Mouse (Mus musculus): Measurements from ENCODE around the gene Gm20388.

The Gm20388 gene

DNA sequence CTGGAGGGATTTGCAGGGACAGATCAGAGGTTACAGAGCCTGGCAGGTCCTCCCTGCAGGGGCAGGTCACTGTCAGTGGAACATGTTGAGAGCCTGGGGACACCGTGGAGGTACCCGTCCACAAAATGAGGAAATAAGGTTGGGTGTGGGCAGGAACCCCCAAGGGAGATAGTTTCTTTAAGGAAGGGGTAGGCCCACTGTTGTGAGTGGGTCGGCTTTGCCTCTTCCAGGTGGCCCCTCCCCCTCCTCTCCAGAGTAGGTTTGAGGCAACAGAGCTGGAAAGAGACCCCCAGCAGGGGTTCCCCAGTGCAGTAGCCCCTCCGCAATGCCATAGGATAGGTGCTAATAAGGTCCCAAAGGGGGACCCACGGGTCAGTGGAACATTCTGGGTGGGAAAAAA, 591.8 kb downstream of the Gm20388 start:
- DNase-seq, result no peak

DNA sequence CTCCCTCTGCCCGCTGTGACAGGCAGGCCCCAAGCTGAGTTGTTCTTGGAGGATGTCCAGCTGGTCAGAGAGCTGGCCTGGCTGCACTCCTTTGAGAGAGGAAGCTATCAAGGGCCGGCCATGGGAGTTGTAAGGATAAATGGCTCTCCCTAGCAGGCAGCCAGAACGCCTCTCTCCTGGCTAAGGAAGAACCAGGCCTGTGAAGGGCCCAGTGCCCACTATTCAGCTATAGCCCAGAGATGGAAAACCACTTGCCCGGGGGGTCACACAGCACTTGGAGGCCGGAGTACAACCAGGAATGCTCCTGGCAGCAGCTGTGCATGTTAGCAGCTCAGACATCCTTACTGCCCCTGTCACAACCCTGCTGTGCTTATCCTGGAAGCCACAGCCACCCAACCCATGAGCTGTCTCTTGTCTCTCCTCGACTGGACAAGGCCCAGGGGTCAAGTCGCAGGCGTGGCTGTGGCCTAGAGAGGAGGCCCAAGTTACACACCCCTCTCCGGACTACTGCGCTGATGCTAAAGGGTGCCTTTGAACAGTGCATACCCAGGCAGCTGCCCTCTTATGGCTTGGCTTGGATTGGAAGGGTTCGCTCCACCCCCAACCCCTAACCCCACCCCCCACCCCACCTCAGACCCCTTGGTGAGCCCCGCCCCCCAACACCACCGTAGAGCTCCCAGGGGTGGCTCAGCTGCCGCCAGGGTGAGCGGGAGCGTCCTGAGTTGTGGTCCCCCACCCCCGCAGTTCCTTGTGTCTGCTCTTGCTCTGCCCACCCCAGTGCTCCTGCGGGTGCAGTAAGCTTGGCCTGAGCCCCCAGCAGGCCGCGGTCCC, 593.8 kb downstream of the Gm20388 start:
- no peak for DNase-seq

DNA sequence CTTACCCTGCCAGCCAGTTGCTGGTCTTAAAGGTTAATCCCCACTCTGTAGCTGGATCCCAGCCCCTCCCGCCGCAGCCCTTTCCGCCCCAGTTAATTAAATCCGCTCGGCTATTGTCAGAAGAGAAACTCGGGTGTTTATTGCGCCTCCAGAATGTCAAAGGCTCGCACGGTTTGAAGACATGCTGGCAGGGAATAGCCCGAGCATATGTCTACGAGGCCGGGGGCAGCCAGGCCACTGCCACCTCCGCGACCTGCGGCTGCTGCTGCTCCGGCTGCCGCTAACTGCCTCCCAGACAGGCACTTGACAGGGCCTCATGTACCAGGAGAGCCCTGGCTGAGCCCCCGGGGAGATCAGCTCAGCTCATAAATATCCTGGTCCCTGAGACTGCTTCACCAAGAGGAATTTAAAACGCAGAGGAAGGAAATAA, 594.5 kb downstream of the Gm20388 start:
- DNase-seq, result no peak

- DNase-seq, result no peak
These were observed 595.1 kb downstream of the Gm20388 start for GRCm38 (mm10) chr8:120505619-120506310.

DNA sequence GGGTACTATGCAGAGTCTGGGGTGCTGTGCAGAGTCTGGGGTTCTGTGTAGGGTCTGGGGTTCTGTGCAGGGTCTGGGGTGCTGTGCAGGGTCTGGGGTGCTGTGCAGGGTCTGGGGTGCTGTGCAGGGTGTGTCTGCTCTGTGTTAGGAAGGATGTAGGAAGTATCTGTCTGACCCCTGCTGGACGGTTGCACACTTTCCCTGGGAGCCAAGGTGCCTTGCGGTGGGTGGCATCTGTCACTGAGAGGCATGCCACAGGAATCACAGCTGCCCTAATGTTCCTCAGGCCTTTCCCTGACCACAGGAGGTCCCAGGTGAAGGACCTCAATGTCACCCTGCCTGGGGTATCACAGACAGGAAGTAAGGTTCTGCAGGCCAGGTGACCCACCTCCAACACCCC, 595.9 kb downstream of the Gm20388 start:
- no peak for DNase-seq

GRCm38 (mm10) chr8:120507290-120507689, 596.6 kb downstream of the Gm20388 start:
- DNase-seq, result no peak

DNA sequence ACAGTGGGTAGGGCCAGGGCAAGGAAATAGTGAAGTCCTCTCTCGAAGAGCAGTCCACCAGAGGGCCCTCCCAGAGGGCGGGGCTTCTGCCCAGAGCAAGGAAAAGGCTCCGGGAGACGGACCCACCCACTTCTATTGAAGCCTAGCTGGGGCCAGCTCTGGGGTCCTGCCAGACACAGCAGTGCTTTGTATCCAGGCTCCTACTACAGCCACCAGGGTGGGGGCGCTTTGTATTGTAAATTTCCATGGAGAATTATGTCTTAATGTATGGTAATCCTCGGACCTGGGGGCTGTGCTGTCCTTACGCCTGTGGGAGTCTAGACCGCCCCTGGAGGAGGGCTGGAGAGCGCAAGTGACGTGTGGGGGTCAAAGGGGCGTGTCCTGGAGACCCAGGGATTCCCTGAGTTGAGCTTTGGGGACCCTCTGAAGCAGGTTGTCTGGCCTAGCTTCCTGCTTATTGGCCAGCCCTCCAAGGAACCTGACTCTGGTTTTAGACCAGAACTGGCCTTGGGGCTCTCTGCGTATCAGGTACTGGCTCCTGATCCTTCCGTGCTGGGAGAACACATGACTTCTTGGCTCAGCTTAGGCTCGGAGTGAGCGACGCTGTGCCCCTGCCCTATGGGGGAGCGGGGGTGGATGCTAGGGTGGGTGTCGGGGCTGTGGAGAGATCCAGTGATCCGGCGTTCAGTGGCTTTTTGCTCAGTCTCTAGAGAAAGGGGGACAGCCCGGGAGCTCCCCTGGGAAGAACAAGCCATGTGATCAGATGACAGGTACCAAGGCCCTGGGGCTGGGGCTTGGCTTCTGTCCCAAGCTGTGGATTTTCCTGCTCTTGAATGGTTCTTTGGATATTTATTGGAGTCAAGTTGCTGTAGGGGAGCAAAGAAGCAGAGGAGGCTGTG, 598.7 kb downstream of the Gm20388 start:
- DNase-seq, result peak; percentile 83

DNA sequence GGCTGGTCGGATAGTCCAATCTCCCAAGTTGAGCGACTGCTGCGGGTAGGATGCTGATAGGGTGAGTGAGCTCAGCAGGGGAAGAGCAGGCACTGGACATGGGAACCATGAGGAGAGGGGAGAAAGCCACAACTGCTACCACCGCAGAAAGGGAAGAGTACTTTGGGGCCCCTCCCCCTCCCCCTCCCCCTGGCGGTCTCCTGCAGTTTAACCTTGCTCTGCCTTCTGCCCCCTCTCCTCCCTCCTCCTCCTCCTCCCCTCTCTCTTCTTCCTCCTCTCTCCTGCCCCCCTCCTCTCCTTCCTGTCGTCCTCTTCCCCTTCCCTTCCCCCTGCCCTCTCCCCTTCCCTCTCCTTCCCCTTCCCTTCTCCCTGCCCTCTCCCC, 599.4 kb downstream of the Gm20388 start:
- DNase-seq, result peak; percentile 55

GRCm38 (mm10) chr8:120510863-120511457, 600.3 kb downstream of the Gm20388 start:
- no peak for DNase-seq

DNA sequence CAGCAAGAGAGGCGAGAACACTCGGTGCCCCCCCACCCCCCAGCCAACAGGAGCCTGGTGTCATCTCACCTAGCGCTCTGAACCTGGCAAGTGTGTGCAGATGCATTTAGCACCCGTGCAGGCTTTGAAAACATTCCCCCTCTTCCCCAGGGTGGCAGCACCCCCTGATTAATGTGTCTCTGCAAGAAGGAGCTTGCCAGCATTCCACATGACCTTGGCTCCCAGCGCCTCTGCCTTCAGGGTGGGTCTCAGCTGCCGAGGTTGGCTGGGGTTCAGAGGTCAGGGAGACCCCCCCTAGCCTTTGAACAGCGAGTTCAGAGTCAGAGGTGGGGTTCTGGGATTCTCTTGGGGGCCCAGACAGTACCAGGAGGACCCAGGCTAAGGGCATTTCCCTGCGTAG, 601.1 kb downstream of the Gm20388 start:
- DNase-seq, result no peak

- no peak for DNase-seq
These were observed 601.7 kb downstream of the Gm20388 start for GRCm38 (mm10) chr8:120512326-120512725.

DNA sequence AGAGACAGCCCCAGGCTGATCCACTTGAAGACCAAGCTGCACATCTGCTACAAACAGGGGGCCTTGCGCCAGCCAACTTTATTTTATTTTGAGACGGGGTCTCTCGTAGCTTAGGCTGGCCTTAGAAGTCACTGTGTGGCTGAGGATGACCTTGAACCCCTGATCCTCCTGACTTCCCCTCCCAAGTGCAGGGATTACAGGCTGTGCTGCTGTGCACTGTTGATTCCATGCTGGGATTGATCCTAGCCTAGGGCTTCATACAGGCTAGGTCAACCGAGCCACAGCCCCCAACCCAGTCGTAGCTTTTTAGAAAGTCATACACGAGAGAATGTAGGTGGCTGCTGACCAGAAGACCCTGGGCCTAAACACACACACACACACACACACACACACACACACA, 602.5 kb downstream of the Gm20388 start:
- no peak for DNase-seq

DNA sequence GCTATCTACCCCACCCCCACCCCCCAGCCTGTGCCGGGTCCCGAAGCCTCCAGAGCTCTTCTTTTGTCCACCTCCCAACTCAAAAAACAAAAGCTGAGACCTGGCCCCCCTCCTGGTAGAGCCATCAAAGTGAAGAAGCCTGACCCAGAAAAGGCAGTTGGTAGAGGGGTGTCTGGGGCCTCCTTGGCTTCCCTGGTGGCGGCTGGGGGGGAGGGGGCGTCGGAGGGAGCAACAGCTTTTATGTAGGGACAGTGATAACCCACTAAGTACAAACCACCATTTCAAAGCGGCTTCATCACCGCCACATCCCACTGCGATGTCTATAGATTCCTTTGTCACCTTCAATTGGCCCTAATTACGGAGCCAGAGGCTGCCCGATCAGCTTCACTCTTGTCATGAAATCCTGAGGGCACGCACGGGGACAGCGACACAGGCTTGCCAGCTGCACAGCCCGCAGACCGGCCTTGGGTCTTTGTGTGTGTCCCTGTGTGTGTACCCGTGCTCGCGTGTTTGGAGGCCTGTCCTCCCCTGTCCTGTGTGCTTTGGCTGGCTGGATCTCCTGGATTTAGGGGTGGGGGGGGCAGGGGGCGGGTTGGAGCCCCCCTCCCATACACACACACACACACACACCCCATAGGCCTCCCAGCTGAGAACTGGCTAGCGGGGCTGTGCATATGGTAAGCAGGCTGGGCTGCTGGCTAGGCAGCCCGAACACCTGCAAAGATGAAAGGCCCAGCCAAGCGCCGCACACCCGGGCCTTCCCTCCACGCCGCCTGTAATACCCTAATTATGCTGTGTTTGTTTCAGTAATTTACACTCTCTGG, 603.2 kb downstream of the Gm20388 start:
- no peak for DNase-seq

GRCm38 (mm10) chr8:120515214-120515613, 604.6 kb downstream of the Gm20388 start:
- DNase-seq, result no peak

DNA sequence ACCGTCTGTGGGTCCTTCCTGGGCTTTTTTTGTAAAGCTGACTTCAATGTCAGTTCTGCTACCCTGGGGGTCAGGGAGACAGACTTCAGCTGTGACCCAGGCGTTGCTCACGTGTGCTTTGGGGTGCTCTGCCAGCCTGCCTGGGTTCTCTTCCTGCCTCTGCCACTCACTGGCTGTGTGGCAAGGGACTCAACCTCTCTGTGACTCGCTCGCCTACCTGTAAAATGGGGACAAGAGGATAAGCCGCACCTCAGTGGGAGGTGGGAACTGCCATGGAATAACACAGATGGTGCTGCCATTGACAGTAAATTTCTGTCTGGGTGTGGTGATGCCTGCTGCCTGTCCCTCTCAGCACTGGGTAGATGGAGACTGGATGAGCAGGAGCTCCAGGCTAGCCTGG, 605.0 kb downstream of the Gm20388 start:
- DNase-seq, result no peak

GRCm38 (mm10) chr8:120516182-120516755, 605.6 kb downstream of the Gm20388 start:
- DNase-seq, result peak; percentile 59

- DNase-seq, result no peak
These were observed 607.2 kb downstream of the Gm20388 start for GRCm38 (mm10) chr8:120517666-120518410.

DNA sequence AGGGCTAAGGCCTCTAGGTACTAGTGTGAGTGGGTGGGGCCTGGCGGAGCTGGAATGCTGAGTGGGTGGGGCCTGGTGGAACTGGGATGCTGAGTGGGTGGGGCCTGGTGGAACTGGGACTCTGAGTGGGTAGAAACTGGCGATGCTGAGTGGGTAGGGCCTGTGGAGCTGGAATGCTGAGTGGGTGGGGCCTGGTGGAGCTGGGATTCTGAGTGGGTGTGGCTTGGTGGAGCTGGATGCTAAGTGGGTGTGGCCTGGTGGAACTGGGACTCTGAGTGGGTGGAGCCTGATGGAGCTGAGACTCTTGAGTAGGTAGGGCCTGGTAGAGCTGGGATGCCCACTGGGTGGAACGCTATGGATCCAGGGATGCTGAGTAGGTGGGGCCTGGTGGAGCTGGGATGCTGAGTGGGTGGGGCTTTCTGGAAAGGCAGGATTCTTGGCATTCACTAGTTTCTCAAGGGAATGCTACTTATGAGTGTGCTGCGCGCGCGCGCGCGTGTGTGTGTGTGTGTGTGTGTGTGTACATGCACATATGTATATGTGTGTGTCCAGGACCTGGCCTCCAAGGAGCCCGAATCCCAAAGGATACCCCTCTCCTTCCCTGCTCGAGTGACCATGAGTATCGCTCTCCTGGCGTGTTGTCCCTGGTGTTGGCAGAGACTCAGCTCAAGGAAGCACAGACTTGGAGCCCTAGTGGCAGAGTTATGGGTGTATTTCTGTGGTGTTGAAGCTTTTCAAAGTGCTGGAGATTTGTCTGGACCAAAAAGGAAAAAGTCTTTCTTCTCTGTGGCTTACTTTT, 608.3 kb downstream of the Gm20388 start:
- peak; percentile 58 for DNase-seq

GRCm38 (mm10) chr8:120520287-120520686, 609.6 kb downstream of the Gm20388 start:
- DNase-seq, result no peak

All from liver (tissue).